Mouse (Mus musculus) heart, embryonic 10.5 days (tissue): ENCODE data around the gene Tas2r102. TPM values are rescaled to one million over a fixed set of nuclear protein-coding genes. Genes with fewer than 3 reads are reported as not detected.

ENCODE experiments used
- DNase-seq: peaks from one replicate; pipeline ENCODE4 v3.0.0-alpha.2; 2017; ENCODE audit warnings: low spot score
- H3K27ac ChIP-seq: fragments of 300-500 bp; sonication (generic); 2 replicates; pipeline ENCODE4 v1.5.1; 2016; ENCODE audit warnings: mild to moderate bottlenecking
- H3K27me3 ChIP-seq: fragments of 300-500 bp; sonication (generic); 2 replicates; pipeline ENCODE4 v1.6.1; 2016; ENCODE audit warnings: mild to moderate bottlenecking; ENCODE audit not compliant: poor library complexity, insufficient read depth, severe bottlenecking
- H3K36me3 ChIP-seq: fragments of 300-500 bp; sonication (generic); 2 replicates; pipeline ENCODE4 v1.6.1; 2016; ENCODE audit warnings: mild to moderate bottlenecking, moderate library complexity
- H3K4me1 ChIP-seq: fragments of 300-500 bp; sonication (generic); 2 replicates; pipeline ENCODE4 v1.6.1; 2016; ENCODE audit warnings: mild to moderate bottlenecking
- H3K4me3 ChIP-seq: fragments of 300-500 bp; sonication (generic); 2 replicates; pipeline ENCODE4 v1.5.1; 2016; ENCODE audit warnings: mild to moderate bottlenecking, moderate library complexity
- H3K9me3 ChIP-seq: fragments of 300-500 bp; sonication (generic); 2 replicates; pipeline ENCODE4 v1.6.1; 2016; ENCODE audit warnings: mild to moderate bottlenecking, moderate library complexity
- WGBS: fragments of 180-500 bp; shearing (Covaris S2); methylation state at CpG from one replicate; pipeline ENCODE4 v1.1.7; 2016; 5-methylcytosine and 5-hydroxymethylcytosine counted together
- polyA plus RNA-seq: library from polyadenylated mRNA; unstranded; fragments of >200 nt; fragmentation: Nextera tagmentation; extraction: Ambion mirVana; gene quantifications from 2 replicates; pipeline ENCODE4 v1.2.1, GENCODE M21; 2016

The Tas2r102 gene
- not detected in 2 replicates for polyA plus RNA-seq

GRCm38 (mm10) chr6:132761831-132762230, at the start of gene Tas2r102:
Gene Tas2r102 (plus strand): TSS chr6:132762131.
- H3K36me3 ChIP-seq = no peaks in the 10 kb centered on the region
- H3K4me1 ChIP-seq = no peaks in the 10 kb centered on the region
- H3K4me3 ChIP-seq = no peak within 1 kb of the TSS
- DNase-seq = no peak
- H3K27ac ChIP-seq = no peak within 1 kb of the TSS
- H3K27me3 ChIP-seq = no peaks in the 10 kb centered on the region
- no peaks in the 10 kb centered on the region for H3K9me3 ChIP-seq
- 84% methylated on average over 2 of the region's 2 CpGs for WGBS

- 70% methylated on average over 2 of the region's 2 CpGs for WGBS
- Histone ChIP-seq H3K4me1 (no peaks in the 10 kb centered on the region), H3K27me3 (no peaks in the 10 kb centered on the region), H3K27ac (no peak within 1 kb of the TSS), H3K36me3 (no peaks in the 10 kb centered on the region), H3K9me3 (no peaks in the 10 kb centered on the region), H3K4me3 (no peak within 1 kb of the TSS)
- DNase-seq = no peak
These were observed 24.0 kb upstream of the Tas2r102 start, which contains the start of gene Tas2r115 for GRCm38 (mm10) chr6:132737935-132738334. Gene Tas2r115 (minus strand): TSS chr6:132738035.

- H3K4me1 ChIP-seq = no peaks in the 10 kb centered on the region
- no peaks in the 10 kb centered on the region for H3K9me3 ChIP-seq
- no peak overlapping the region for H3K4me3 ChIP-seq
- no peaks in the 10 kb centered on the region for H3K27me3 ChIP-seq
- H3K36me3 ChIP-seq = no peaks in the 10 kb centered on the region
- H3K27ac ChIP-seq = no peak overlapping the region
- no peak for DNase-seq
- WGBS = 64% methylated on average over 2 of the region's 2 CpGs
These were observed 11.7 kb upstream of the Tas2r102 start for GRCm38 (mm10) chr6:132750206-132750605.

- no peak for DNase-seq
- Histone ChIP-seq H3K9me3 (no peaks in the 10 kb centered on the region), H3K27ac (no peak within 1 kb of the TSS), H3K36me3 (no peaks in the 10 kb centered on the region), H3K4me3 (no peak within 1 kb of the TSS), H3K4me1 (no peaks in the 10 kb centered on the region), H3K27me3 (no peaks in the 10 kb centered on the region)
- 81% methylated on average over 1 of the region's 1 CpGs for WGBS
These were observed 7.5 kb upstream of the Tas2r102 start, which contains the start of gene Tas2r124 for GRCm38 (mm10) chr6:132754430-132754829. Gene Tas2r124 (plus strand): TSS chr6:132754730.

GRCm38 (mm10) chr6:132778062-132778461, 16.1 kb downstream of the Tas2r102 start, which contains the start of gene Tas2r136:
Gene Tas2r136 (minus strand): TSS chr6:132778162.
- no peak within 1 kb of the TSS for H3K4me3 ChIP-seq

GRCm38 (mm10) chr6:132795393-132795792, 33.5 kb downstream of the Tas2r102 start:
- no peaks in the 10 kb centered on the region for H3K27me3 ChIP-seq
- no peaks in the 10 kb centered on the region for H3K4me1 ChIP-seq
- H3K4me3 ChIP-seq = no peak overlapping the region
- peaks cover 6% of the 10 kb centered on the region; the same call in 1 of the 2 replicates for H3K9me3 ChIP-seq
- no peak overlapping the region for H3K27ac ChIP-seq
- DNase-seq = no peak
- H3K36me3 ChIP-seq = no peaks in the 10 kb centered on the region
- 29% methylated on average over 1 of the region's 1 CpGs for WGBS

More at GRCm38 (mm10) chr6:132778062-132778461, 16.1 kb downstream of the Tas2r102 start, which contains the start of gene Tas2r136:
- Histone ChIP-seq H3K9me3 (no peaks in the 10 kb centered on the region), H3K27me3 (no peaks in the 10 kb centered on the region), H3K27ac (no peak within 1 kb of the TSS), H3K4me1 (no peaks in the 10 kb centered on the region), H3K36me3 (no peaks in the 10 kb centered on the region)
- no peak for DNase-seq

GRCm38 (mm10) chr6:132802518-132802917, 40.6 kb downstream of the Tas2r102 start, which contains the start of gene Tas2r117:
Gene Tas2r117 (plus strand): TSS chr6:132802818.
- no peak for DNase-seq
- no peaks in the 10 kb centered on the region for H3K9me3 ChIP-seq
- no peaks in the 10 kb centered on the region for H3K4me1 ChIP-seq
- H3K27me3 ChIP-seq = no peaks in the 10 kb centered on the region
- no peak within 1 kb of the TSS for H3K27ac ChIP-seq
- no peak within 1 kb of the TSS for H3K4me3 ChIP-seq
- no peaks in the 10 kb centered on the region for H3K36me3 ChIP-seq
- 76% methylated on average over 1 of the region's 1 CpGs for WGBS

Other genes starting within 250 kb of the Tas2r102 start
- not detected in 2 replicates for gene Prh1, start 192.3 kb upstream of the Tas2r102 start, polyA plus RNA-seq
- gene Prp2, start 166.2 kb upstream of the Tas2r102 start, polyA plus RNA-seq = not detected in 2 replicates
- gene A630073D07Rik, start 110.6 kb upstream of the Tas2r102 start, polyA plus RNA-seq = not detected in 2 replicates
- gene Tas2r120, start 105.2 kb upstream of the Tas2r102 start, polyA plus RNA-seq = not detected in 2 replicates
- not detected in 2 replicates for gene Tas2r121, start 61.1 kb upstream of the Tas2r102 start, polyA plus RNA-seq
- not detected in 2 replicates for gene Tas2r122, start 50.2 kb upstream of the Tas2r102 start, polyA plus RNA-seq
- gene Tas2r115, start 24.1 kb upstream of the Tas2r102 start, polyA plus RNA-seq = not detected in 2 replicates
- gene Tas2r124, start 7.4 kb upstream of the Tas2r102 start, polyA plus RNA-seq = not detected in 2 replicates
- not detected in 2 replicates for gene Tas2r136, start 16.0 kb downstream of the Tas2r102 start, polyA plus RNA-seq
- not detected in 2 replicates for gene Tas2r117, start 40.7 kb downstream of the Tas2r102 start, polyA plus RNA-seq
- gene Tas2r123, start 85.0 kb downstream of the Tas2r102 start, polyA plus RNA-seq = not detected in 2 replicates
- not detected in 2 replicates for gene Tas2r116, start 93.3 kb downstream of the Tas2r102 start, polyA plus RNA-seq
- not detected in 2 replicates for gene Tas2r110, start 105.9 kb downstream of the Tas2r102 start, polyA plus RNA-seq
- gene Tas2r113, start 130.9 kb downstream of the Tas2r102 start, polyA plus RNA-seq = not detected in 2 replicates
- not detected in 2 replicates for gene Tas2r125, start 147.5 kb downstream of the Tas2r102 start, polyA plus RNA-seq
- gene Tas2r129, start 189.0 kb downstream of the Tas2r102 start, polyA plus RNA-seq = not detected in 2 replicates
- gene Tas2r131, start 195.8 kb downstream of the Tas2r102 start, polyA plus RNA-seq = not detected in 2 replicates
- not detected in 2 replicates for gene Tas2r109, start 218.8 kb downstream of the Tas2r102 start, polyA plus RNA-seq